In genomic region chr4:42876586-42877291, GRCm38 (mm10) we compare ENCODE assay signal across 8 mouse cellular contexts. TPM values are rescaled to one million over a fixed set of nuclear protein-coding genes. Genes with fewer than 3 reads are reported as not detected.
DNase-seq lines count a peak whose midpoint lies in the region; ATAC-seq and TF ChIP-seq lines count a peak whose summit lies in the region.

No protein-coding gene starts in this region.

- H3K4me1 ChIP-seq in intestine, embryonic 14.5 days (replicated peaks; ENCODE audit: control insufficient read depth, insufficient read depth, low read length) = no peaks in the 10 kb centered on the region

- no peak; the same call in 1 of the 2 replicates for ATAC-seq in intestine, embryonic 14.5 days (replicated peaks; ENCODE audit: low FRiP score, low TSS enrichment, low read depth)

- no peak overlapping the region for H3K27ac ChIP-seq in gastrocnemius, adult 2 months
- no peak overlapping the region for H3K27ac ChIP-seq in intestine, embryonic 14.5 days (ENCODE audit: low read depth)

- peak; percentile 71 for TF ChIP-seq CTCF in gastrocnemius, adult 2 months (IDR thresholded peaks at IDR 0.05)

- WGBS in intestine, embryonic 14.5 days = 38% methylated on average over 5 of the region's 5 CpGs

- H3K36me3 ChIP-seq in intestine, embryonic 14.5 days (ENCODE audit: control insufficient read depth, insufficient read depth, low read length) = no peaks in the 10 kb centered on the region

- H3K27me3 ChIP-seq in intestine, embryonic 14.5 days (replicated peaks; ENCODE audit: control insufficient read depth, insufficient read depth, low read length) = no peaks in the 10 kb centered on the region

- intact Hi-C loops in gastrocnemius, adult 2 months (cut with DNase I) = loop anchor here (1.0 kb wide), 2 partner anchors 70 to 89 kb away; no protein-coding TSS in a partner anchor
- intact Hi-C loops in left cerebral cortex, postnatal 25 days (cut with DNase I) = loop anchor here (1.0 kb wide), 2 partner anchors 85 to 90 kb away; no protein-coding TSS in a partner anchor

- H3K9me3 ChIP-seq in intestine, embryonic 14.5 days (ENCODE audit: control insufficient read depth, low read length) = no peaks in the 10 kb centered on the region

- H3K9ac ChIP-seq in intestine, embryonic 14.5 days (ENCODE audit: low read length) = no peak overlapping the region

- H3K4me3 ChIP-seq in gastrocnemius, adult 2 months = no peak overlapping the region
- H3K4me3 ChIP-seq in intestine, embryonic 14.5 days (ENCODE audit: low read depth, low read length) = no peak overlapping the region

- no peak overlapping the region for H3K4me2 ChIP-seq in intestine, embryonic 14.5 days (ENCODE audit: low read length)

- DNase-seq in urinary bladder, adult 18-20 months (ENCODE audit: low spot score in 2 of 2) = peak; percentile 6 to 29
- no peak for DNase-seq in urinary bladder, postnatal 4 days (ENCODE audit: low spot score in 2 of 2)
- DNase-seq in cerebellum, postnatal 10 days = peak; percentile 77 to 83
- peak; percentile 50 for DNase-seq in gastrocnemius, adult 2 months
- peak; percentile 79 for DNase-seq in intestine, embryonic 14.5 days (ENCODE audit: low spot score)
- DNase-seq in left cerebral cortex, postnatal 25 days (ENCODE audit: low spot score in 2 of 2) = peak; percentile 43 to 74
- DNase-seq in mesoderm, embryonic 11.5 days (ENCODE audit: low read depth, low spot score) = peak; percentile 75
- DNase-seq in spleen, adult 12 weeks (ENCODE audit: low spot score) = peak; percentile 49

RNA-seq across cellular contexts. Expression of gene Fam205c, which starts 2.7 kb away (rescaled TPM):
- total RNA-seq in gastrocnemius, adult 2 months (2021) = under 1 TPM; 0.38 to 0.89 TPM
- 0.43 and 0.81 TPM in 2 replicates for polyA plus RNA-seq in intestine, embryonic 14.5 days (2014; fragmentation: Nextera tagmentation; extraction: Ambion mirVana)
- total RNA-seq in left cerebral cortex, postnatal 25 days (2021) = 1 to 10 TPM; 2.0 to 2.4 TPM

RNA-seq across cellular contexts. Expression of gene Gm12394, which starts 20.2 kb away (rescaled TPM):
- total RNA-seq in gastrocnemius, adult 2 months (2021) = not detected
- polyA plus RNA-seq in intestine, embryonic 14.5 days (2014; fragmentation: Nextera tagmentation; extraction: Ambion mirVana) = 0.14 TPM in 1 of 2 replicates, not detected in the other
- 1 to 10 TPM; 1.9 to 2.3 TPM for total RNA-seq in left cerebral cortex, postnatal 25 days (2021)

RNA-seq across cellular contexts. Expression of gene Fam205a1, which starts 23.1 kb away (rescaled TPM):
- not detected for total RNA-seq in gastrocnemius, adult 2 months (2021)
- not detected in 2 replicates for polyA plus RNA-seq in intestine, embryonic 14.5 days (2014; fragmentation: Nextera tagmentation; extraction: Ambion mirVana)
- under 1 TPM in 1 of 2 experiments, not detected in 1; 0.37 TPM for total RNA-seq in left cerebral cortex, postnatal 25 days (2021)

RNA-seq across cellular contexts. Expression of gene Phf24, which starts 39.7 kb away (rescaled TPM):
- total RNA-seq in gastrocnemius, adult 2 months (2021) = 1 to 10 TPM in 1 of 2 experiments, under 1 TPM in 1; 0.41 to 1.3 TPM
- 1.6 and 1.9 TPM in 2 replicates for polyA plus RNA-seq in intestine, embryonic 14.5 days (2014; fragmentation: Nextera tagmentation; extraction: Ambion mirVana)
- 100 to 1,000 TPM; 337 to 354 TPM for total RNA-seq in left cerebral cortex, postnatal 25 days (2021)

Comparison
In these comparisons a context has a peak if more than half of its experiments do, and no peak if none do; other contexts are left out.
1. DNase-seq: peak in urinary bladder, adult 18-20 months (2 of 2), cerebellum, postnatal 10 days (2 of 2), gastrocnemius, adult 2 months (single experiment), intestine, embryonic 14.5 days (single experiment), left cerebral cortex, postnatal 25 days (2 of 2), mesoderm, embryonic 11.5 days (single experiment) and spleen, adult 12 weeks (single experiment); none in urinary bladder, postnatal 4 days (0 of 2).